Mouse (Mus musculus): ENCODE results near the gene Kat5. TPM values are rescaled to one million over a fixed set of nuclear protein-coding genes. Genes with fewer than 3 reads are reported as not detected.

Kat5 gene
- polyA plus RNA-seq, 1 experiment: 46.4 TPM

DNA sequence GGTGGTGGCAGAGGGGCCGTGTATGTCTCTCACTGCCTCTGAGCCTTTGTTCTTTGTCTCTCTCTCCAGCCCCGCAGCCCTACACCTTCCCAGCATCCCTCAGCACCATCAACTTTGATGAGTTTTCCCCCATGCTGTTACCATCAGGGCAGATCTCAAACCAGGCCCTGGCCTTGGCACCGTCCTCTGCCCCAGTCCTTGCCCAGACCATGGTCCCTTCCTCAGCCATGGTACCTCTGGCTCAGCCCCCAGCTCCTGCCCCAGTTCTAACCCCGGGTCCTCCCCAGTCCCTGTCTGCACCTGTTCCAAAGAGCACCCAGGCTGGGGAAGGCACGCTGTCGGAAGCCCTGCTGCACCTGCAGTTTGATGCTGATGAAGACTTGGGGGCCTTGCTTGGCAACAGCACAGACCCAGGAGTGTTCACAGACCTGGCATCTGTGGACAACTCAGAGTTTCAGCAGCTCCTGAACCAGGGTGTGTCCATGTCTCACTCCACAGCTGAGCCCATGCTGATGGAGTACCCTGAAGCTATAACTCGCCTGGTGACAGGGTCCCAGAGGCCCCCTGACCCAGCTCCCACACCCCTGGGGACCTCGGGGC is 36.8 kb upstream of the Kat5 start:
- no peak overlapping the region for H3K4me3 ChIP-seq (ENCODE audit: insufficient read depth, low read length)
- no peak overlapping the region for H3K27ac ChIP-seq (ENCODE audit: insufficient read depth, low read length)
- TF ChIP-seq POLR2A (IDR thresholded peaks at IDR 0.05; ENCODE audit: low read depth, low read length) (no peak), CTCF (IDR thresholded peaks at IDR 0.05; ENCODE audit: borderline replicate concordance, insufficient read depth, low read length) (no peak)
- H3K4me1 ChIP-seq (ENCODE audit: control insufficient read depth, insufficient read depth, low read length): no peaks in the 10 kb centered on the region

DNA sequence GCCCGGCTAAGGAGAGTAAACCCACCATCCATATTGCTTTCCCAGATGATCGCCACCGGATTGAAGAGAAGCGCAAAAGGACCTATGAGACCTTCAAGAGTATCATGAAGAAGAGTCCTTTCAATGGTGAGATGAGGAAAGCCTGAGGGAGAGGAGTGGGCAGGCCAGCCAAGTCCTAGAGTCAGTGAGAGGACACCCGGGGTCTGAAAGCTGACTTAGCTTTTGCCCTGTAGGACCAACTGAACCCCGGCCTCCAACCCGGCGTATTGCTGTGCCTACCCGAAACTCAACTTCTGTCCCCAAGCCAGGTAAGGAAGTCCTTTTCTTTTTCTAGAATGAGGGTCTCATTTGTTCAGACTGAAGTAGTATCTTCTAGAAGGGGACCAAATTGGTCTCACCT is 35.2 kb upstream of the Kat5 start:
- no peak overlapping the region for H3K27ac ChIP-seq (ENCODE audit: insufficient read depth, low read length)
- no peak for TF ChIP-seq POLR2A (IDR thresholded peaks at IDR 0.05; ENCODE audit: low read depth, low read length)
- TF ChIP-seq CTCF (IDR thresholded peaks at IDR 0.05; ENCODE audit: borderline replicate concordance, insufficient read depth, low read length): no peak
- no peak overlapping the region for H3K4me3 ChIP-seq (ENCODE audit: insufficient read depth, low read length)
- H3K4me1 ChIP-seq (ENCODE audit: control insufficient read depth, insufficient read depth, low read length): no peaks in the 10 kb centered on the region

DNA sequence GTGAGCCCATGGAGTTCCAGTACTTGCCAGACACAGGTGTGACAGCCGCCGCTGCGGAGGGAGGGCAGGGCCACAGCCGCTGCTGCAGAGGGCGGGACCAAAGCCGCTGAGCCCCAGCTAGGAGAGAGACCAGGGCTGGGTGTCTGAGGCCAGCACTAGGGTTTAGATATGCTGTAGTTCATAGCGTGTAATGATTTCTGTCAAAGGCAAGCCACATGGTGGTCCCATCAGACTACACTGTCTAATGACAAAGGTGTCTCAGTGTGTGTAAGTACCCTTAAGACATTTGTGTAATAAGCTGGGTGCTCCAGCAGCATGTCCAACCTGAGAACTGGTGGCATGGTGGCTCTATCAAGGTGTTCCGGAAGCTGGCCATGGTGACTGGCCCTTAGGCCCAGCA is 31.6 kb upstream of the Kat5 start:
- TF ChIP-seq POLR2A (IDR thresholded peaks at IDR 0.05; ENCODE audit: low read depth, low read length) (no peak), CTCF (IDR thresholded peaks at IDR 0.05; ENCODE audit: borderline replicate concordance, insufficient read depth, low read length) (no peak)
- Histone ChIP-seq H3K4me3 (ENCODE audit: insufficient read depth, low read length) (no peak overlapping the region), H3K27ac (ENCODE audit: insufficient read depth, low read length) (no peak overlapping the region), H3K4me1 (ENCODE audit: control insufficient read depth, insufficient read depth, low read length) (peaks cover 12% of the 10 kb centered on the region; the same call in 1 of the 2 replicates)

DNA sequence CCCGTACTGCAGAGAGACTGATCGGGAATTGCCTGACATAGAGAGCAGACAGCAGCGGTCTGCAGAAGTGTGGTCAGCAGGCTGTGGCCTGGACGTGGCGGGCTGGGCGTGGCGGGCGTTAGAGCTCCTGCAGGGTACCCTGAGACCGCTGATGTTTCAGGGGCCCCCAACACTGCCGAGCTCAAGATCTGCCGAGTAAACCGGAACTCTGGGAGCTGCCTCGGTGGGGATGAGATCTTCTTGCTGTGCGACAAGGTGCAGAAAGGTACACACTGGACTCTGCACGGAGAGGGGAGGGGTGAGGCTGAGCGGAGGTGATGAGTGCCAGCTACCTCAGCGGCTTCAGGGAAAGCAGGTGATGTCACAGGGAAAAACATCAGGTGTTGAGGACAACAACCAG is 31.0 kb upstream of the Kat5 start:
- TF ChIP-seq POLR2A (IDR thresholded peaks at IDR 0.05; ENCODE audit: low read depth, low read length) (no peak), CTCF (IDR thresholded peaks at IDR 0.05; ENCODE audit: borderline replicate concordance, insufficient read depth, low read length) (no peak)
- Histone ChIP-seq H3K27ac (ENCODE audit: insufficient read depth, low read length) (no peak overlapping the region), H3K4me1 (ENCODE audit: control insufficient read depth, insufficient read depth, low read length) (peaks cover 13% of the 10 kb centered on the region; the same call in 1 of the 2 replicates), H3K4me3 (ENCODE audit: insufficient read depth, low read length) (no peak overlapping the region)

DNA sequence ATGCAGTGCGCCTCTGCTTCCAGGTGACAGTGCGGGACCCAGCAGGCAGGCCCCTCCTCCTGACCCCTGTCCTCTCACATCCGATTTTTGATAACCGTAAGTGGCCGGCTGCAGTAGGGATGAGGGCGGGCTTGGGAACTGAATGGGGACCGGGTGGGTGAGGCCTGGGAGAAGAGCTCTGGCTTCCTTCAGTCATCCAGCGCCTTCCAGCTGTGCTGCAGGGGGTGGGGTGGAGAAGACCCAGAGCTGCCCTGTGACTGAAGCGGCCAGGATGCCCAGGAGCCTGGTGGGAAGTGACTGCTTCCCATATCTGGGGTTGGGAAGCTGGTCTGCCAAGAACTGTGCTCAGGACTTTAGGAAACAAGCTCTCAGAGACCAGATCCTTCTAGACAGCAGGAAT is 30.3 kb upstream of the Kat5 start:
- no peak for TF ChIP-seq CTCF (IDR thresholded peaks at IDR 0.05; ENCODE audit: borderline replicate concordance, insufficient read depth, low read length)
- no peak for TF ChIP-seq POLR2A (IDR thresholded peaks at IDR 0.05; ENCODE audit: low read depth, low read length)
- Histone ChIP-seq H3K4me1 (ENCODE audit: control insufficient read depth, insufficient read depth, low read length) (peaks cover 13% of the 10 kb centered on the region; the same call in 1 of the 2 replicates), H3K4me3 (ENCODE audit: insufficient read depth, low read length) (no peak overlapping the region), H3K27ac (ENCODE audit: insufficient read depth, low read length) (no peak overlapping the region)

DNA sequence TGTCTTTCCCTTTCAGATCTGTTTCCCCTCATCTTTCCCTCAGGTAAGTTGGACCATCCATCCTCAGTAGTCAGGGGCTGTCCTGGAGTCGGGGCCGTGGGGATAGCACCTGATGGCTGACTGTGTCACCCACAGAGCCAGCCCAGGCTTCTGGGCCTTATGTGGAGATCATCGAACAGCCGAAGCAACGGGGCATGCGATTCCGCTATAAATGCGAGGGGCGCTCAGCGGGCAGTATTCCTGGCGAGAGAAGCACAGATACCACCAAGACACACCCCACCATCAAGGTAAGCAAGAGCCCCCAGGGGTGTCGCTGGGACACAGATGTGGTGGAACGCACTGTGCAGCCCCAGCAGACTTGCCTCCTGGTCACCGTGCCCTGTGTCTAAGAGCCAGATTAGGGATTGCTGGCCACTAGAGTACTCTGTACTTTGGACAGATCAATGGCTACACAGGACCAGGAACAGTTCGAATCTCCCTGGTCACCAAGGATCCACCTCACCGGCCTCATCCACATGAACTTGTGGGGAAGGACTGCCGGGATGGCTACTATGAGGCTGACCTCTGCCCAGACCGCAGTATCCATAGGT is 28.5 kb upstream of the Kat5 start:
- TF ChIP-seq CTCF (IDR thresholded peaks at IDR 0.05; ENCODE audit: borderline replicate concordance, insufficient read depth, low read length): no peak
- no peak overlapping the region for H3K27ac ChIP-seq (ENCODE audit: insufficient read depth, low read length)

DNA sequence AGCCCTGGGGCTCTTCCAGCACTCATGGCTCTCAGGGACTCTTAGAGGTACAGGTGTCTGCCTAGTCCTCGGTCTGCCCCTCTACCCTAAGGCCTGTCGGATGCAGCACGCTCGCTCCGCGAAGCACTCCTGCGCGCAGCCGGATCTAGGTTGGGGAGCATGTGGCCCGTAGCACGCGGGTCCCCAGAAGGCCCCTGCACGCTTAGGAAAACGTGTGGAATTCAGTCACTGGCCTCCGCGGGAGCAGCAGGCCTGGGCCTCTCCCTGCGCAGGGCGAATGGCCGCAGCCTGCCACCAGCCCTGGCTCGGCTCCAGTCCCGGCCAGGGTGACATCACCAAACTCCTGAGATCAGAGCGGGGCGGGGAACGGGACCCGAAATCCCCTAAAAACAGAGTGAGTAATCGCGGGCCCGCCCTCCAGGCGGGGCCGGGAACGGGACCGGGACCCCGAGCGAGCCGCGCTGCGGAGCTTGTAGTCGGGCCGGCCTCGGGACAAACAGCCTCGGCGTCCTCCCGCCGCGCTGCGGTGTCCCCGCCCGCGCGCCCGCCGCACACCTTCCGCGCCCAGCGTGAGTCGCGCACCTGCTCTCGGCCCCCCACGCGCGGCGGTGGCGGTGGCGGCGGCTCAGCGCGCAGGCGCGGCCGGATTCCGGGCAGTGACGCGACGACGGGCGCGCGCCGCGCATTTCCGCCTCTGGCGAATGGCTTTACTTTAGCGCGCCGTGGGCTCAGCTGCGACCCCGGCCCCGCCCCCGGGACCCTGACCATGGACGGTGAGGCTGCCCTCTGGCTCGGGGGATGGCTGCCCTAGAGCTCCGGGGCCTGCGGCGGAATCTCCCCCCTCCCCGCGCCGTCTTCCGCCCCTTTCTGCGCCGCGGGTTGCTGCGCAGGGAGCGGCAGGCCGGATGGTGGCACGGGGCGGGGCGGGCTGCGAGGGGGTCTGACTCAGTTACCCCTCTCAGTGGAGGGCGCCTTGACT is 27.3 kb upstream of the Kat5 start, which contains the start of gene Rela:
TSS of gene Rela (plus strand) at position 415 of the 979 bp plus-strand sequence.
- Histone ChIP-seq H3K27ac (ENCODE audit: insufficient read depth, low read length) (peak within 1 kb of the TSS; percentile 68), H3K4me1 (ENCODE audit: control insufficient read depth, insufficient read depth, low read length) (peaks cover 13% of the 10 kb centered on the region; the same call in 1 of the 2 replicates), H3K4me3 (ENCODE audit: insufficient read depth, low read length) (peak within 1 kb of the TSS; percentile 92)
- TF ChIP-seq POLR2A (IDR thresholded peaks at IDR 0.05; ENCODE audit: low read depth, low read length) (peak; percentile 79), CTCF (IDR thresholded peaks at IDR 0.05; ENCODE audit: borderline replicate concordance, insufficient read depth, low read length) (no peak)

More for the DNA sequence above, 28.5 kb upstream of the Kat5 start:
- Histone ChIP-seq H3K4me3 (ENCODE audit: insufficient read depth, low read length) (peak overlapping the region; percentile 92), H3K4me1 (ENCODE audit: control insufficient read depth, insufficient read depth, low read length) (peaks cover 13% of the 10 kb centered on the region; the same call in 1 of the 2 replicates)

DNA sequence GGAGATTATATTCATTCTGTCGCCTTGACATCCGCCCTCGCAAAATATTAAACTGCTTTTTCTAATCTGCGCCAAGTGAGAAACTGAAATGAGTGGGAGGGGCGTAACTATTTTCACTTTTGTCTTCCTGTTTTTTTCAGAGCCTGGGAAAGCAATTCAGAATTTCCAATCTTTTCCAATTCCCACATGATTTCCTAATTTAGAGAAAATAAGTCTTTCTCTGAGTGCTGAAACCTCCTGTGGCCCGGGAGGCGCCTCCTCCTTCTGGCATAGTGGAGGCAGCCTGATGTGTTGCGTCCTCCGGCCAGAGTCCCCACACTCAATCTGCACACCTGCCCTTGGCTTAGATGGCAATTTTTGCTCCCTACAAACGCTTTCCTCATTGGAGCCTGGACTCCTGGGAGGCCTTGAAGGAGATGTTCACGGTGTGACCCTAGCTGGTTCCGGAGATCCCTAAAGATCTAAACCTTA is 26.6 kb upstream of the Kat5 start:
- no peak for TF ChIP-seq POLR2A (IDR thresholded peaks at IDR 0.05; ENCODE audit: low read depth, low read length)
- Histone ChIP-seq H3K4me3 (ENCODE audit: insufficient read depth, low read length) (peak overlapping the region; percentile 27), H3K27ac (ENCODE audit: insufficient read depth, low read length) (peak overlapping the region; percentile 50), H3K4me1 (ENCODE audit: control insufficient read depth, insufficient read depth, low read length) (peaks cover 13% of the 10 kb centered on the region; the same call in 1 of the 2 replicates)

DNA sequence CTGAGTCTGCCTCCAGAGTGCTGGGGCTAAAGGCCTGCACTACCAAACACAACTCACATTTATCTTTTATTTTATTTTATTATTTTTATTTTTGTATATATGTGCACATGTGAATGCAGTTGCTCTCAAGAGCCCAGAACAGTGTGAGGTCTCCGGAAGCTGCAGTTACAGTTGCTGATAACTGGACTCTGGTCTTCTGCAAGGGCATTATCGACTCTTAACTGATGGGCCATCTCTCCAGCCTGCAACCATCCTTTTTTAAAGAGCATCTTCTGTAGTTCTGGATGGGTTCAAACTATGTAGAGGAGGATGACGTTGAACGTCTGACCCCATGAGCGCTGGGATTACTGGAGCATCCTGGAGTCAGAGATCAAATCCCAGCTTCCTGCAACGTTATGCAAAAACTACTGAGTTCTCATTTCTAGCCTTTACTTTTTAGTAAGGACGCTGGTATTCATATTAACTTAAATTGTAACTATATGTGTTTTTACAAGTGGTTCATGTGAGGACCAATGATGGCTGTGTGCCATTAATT is 26.1 kb upstream of the Kat5 start:
- no peak for TF ChIP-seq CTCF (IDR thresholded peaks at IDR 0.05; ENCODE audit: borderline replicate concordance, insufficient read depth, low read length)
- TF ChIP-seq POLR2A (IDR thresholded peaks at IDR 0.05; ENCODE audit: low read depth, low read length): no peak
- H3K4me1 ChIP-seq (ENCODE audit: control insufficient read depth, insufficient read depth, low read length): peaks cover 13% of the 10 kb centered on the region; the same call in 1 of the 2 replicates
- H3K27ac ChIP-seq (ENCODE audit: insufficient read depth, low read length): no peak overlapping the region
- H3K4me3 ChIP-seq (ENCODE audit: insufficient read depth, low read length): no peak overlapping the region

Measured in embryonic fibroblast, embryonic 13.5 days (primary cell).